Mouse (Mus musculus) 416B (cell line): ENCODE measurements at regions not wholly inside any gene's neighbourhood (a gene's known extent, or its start where the extent isn't known, plus 50 kb on each side); places are given as distances from the start of the nearest gene placed in this dataset.
A peak's percentile ranks its signal among the peaks of the same experiment; 100 is the strongest.

Experiments
- DNase-seq: peaks from one replicate; pipeline ENCODE4 v3.0.0; 2011; ENCODE audit warnings: low read depth

DNA sequence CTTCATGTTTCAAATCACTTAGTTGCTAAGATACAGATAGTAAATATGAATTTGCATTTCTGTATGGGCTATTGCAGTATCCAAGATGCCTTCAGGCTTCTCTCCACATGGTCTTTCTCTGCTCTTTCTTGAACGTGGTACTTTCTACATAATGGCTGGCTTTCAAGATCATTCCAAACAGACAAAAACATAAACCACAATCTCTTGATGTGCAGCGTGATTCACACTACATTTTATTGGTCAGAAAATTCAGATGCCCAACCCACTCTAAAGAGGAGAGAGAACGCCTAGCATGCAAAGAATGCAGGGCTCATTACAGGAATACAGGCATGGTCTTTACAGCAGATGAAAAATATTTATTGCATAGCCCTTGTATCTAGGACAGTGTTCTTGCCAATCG, 235.2 kb downstream of the Papss1 start:
- DNase-seq = no peak

DNA sequence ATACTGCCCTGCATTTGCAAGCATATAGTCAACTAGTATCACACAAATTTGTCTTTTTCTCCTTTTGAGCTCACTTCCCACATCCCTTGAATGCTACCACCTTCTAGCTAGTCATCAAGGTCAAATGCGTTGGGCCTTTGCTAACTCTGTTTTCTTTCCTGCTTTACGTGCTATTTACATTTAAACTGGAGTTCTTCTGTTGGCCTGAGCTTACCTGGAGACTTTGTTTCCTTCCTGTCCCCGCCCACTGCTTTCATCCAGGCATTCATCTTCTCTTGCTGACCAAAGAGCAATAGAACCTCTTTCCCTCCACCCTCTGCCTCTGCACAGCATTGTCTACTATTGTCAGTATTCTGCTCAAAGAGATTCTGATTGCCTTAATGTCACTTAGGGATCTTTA, 237.0 kb downstream of the Papss1 start:
- DNase-seq = no peak

DNA sequence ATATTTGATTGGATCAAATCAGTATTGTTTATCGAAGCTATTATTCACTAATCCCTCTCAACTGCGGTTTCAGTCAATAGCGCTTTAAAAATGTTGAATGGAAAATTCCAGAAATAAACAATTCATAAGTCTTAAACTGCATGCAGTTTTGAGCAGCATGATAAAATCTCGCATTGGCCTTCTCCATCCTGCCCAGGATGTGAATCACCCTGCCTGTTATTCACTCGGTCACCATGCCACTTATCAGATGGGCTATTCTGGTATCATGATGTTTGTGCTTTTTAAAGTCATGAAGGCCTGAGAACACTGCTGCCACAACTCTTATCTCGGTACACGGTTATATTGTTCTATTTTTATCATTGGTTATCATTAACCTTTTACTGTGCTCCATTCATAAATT, 238.3 kb downstream of the Papss1 start:
- DNase-seq = peak; percentile 99

- DNase-seq = no peak
Measured at GRCm38 (mm10) chr3:131808127-131808526, 243.6 kb downstream of the Papss1 start.

- peak; percentile 77 for DNase-seq
Measured at GRCm38 (mm10) chr3:131812968-131813367, 248.4 kb downstream of the Papss1 start.

DNA sequence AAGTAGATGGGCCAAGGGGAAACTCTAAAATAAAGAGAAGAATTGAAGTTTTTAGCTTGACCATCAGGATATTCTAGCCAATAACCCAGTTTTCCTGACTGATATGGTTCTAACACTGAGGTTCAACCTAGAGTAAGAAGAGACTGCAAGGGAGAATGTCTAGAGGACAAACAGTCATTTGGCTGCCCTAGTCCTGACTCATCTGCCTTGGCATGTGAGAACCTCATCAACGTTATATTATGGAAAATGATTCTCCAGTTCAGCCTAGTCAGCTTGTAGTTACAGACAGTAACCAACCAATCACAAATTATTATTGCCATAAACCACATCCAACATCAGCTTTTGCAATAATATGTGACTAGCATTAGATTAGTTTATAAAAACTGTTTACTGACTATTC, 254.2 kb downstream of the Papss1 start:
- DNase-seq = no peak

DNA sequence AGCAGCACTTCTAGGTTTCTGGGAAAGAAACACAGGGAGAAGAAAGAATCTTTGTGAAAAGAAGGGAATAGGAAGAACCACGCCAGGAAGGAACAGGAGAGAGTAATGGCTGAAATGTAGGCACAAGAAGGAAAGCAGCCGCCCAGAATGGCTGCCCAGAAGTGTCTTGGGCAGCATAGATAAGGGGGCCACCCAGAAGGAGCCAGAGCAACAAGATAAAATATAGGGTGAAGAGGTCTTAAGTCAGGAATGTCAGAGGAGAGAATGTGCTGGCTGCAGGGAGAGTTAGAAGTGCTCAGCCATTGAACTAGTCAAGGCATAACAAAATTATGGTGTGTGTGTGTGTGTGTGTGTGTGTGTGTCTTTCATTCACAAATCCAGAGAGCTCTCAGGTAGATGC, 227.7 kb upstream of the Dkk2 start:
- DNase-seq = no peak

DNA sequence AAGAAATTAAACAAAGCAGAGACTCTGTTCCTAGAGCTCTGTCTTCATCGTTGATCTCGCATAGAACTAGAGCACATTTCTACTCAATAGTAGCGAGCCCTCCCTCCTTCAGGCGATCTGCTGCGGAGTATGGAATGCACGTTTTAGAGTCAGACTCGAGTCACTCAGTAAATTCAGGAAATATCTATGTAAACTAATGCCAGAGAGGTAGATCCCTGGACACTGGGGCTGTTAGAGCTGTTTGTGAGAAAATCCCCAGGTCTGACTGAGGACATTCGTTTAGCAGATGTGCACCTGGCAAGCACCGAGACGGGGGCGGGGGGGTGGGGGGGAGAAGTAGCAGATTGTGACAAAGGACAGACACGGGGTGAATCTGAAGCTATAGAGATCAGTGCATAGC, 226.0 kb upstream of the Dkk2 start:
- DNase-seq = no peak

- no peak for DNase-seq
Measured at GRCm38 (mm10) chr3:131865106-131865505, 220.0 kb upstream of the Dkk2 start.

DNA sequence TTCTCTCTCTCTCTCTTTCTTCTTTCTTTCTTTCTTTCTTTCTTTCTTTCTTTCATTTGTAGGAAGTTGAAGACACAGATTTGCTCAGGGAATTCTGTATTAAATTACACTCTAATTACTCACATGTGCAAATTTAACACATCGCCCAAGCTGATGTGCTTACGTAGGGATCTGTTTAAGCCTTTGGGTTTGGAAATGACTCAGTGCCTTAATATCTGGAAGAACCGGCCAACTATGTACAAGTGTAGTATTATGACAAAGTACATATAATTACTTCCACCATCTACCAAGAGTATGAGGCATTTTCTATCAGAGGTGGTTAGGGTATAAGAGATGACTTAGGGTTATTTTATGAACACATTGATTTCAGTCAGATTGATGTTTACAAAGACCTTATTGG, 217.8 kb upstream of the Dkk2 start:
- DNase-seq = no peak

DNA sequence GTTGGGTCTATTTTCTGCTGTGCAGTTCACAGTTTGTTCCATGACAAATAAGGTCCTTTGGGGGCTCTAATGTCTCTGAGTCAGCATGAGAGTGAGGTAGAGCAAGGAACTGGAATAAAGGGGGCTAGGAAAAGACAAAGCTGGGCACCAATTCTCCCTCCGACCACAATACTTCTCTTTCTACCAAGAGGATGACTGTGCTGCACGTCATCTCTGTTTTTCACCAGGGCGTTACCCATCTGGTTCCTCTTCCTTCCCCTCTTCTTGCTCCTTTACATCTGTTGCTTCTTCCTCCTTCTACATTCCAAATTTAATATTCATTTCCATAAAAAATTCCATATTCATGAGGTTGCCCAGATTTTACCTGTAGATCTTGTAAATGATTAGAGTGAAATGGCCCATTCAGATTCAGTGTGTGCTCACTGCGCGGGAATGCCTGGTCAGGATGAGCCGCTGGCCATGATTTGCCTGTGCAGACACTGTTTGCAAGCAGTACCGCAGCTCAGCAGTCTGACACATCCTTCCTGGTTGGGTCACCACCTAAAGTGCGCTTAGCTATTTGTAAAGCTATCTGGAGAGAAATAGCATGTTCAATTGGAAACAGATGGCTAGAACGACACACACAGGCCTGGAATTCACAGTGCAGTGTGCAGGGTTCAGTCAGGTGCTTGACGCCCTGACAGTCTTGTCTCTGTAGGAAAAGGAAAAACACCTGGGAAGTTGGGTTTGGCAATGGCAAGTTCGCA, 216.7 kb upstream of the Dkk2 start:
- peak; percentile 32 for DNase-seq

GRCm38 (mm10) chr3:131869306-131869705, 215.8 kb upstream of the Dkk2 start:
- no peak for DNase-seq

GRCm38 (mm10) chr3:131882667-131883066, 202.4 kb upstream of the Dkk2 start:
- peak; percentile 10 for DNase-seq

GRCm38 (mm10) chr3:131886470-131886869, 198.6 kb upstream of the Dkk2 start:
- peak; percentile 39 for DNase-seq

DNA sequence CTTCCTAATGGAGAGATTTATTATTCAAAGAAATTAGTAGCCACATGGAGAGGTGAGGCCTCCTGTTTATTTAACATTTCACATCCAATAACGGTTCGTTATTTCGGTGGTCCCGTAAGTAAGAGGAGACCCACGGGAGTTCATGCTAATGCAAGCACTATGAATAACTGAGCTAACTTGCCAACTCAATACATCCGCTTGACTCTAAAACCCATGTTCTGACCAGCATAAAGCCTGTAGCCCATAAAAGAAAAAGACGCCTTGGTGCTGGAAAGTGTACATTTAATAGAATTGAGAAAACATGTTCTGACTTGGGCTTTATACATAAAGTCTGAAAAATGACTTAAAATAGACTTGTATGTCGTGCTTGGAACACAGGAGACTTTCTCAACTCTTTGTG, 198.1 kb upstream of the Dkk2 start:
- no peak for DNase-seq

- DNase-seq = no peak
Measured at GRCm38 (mm10) chr3:131887670-131888069, 197.4 kb upstream of the Dkk2 start.

GRCm38 (mm10) chr3:131891941-131892340, 193.2 kb upstream of the Dkk2 start:
- DNase-seq = peak; percentile 55

DNA sequence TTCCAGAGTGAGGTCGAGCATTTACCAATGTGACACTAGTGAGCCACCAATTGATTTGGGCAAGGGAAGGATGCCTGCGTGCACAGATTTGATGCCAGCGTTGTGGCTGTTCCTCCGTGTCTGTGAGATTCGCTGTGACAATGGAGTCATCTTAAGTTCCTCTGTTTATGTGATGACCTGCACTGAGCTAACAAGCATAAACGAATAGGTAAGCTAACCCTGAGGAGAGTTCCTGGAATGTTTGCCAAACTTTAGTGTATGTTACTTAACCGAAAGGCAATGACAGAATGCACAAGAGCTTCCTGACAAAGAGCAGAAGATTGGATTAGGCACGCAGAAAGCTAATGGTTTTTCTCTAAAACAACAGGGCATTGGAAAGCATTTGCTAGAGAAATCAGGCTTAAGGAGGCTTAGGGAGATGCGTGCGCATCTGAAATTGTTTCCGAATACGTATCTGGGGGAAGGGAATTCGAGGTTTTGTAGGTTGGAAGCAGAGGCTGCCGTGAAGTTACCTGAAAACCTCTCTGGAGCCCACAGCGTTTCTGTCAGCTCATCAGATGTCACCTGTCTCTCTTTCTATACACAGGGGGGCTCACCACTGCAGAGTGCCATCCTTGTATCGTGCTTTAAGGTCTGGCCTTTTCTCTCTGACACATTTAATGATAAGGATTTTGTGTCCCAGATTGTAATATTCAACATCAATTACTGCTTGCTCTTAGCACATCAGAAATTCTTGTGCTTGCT, 191.9 kb upstream of the Dkk2 start:
- no peak for DNase-seq

GRCm38 (mm10) chr3:131895057-131895456, 190.0 kb upstream of the Dkk2 start:
- no peak for DNase-seq

- DNase-seq = no peak
Measured at GRCm38 (mm10) chr3:131913534-131913933, 171.6 kb upstream of the Dkk2 start.

- DNase-seq = no peak
Measured at GRCm38 (mm10) chr3:131914372-131914771, 170.7 kb upstream of the Dkk2 start.

GRCm38 (mm10) chr3:131914997-131915396, 170.1 kb upstream of the Dkk2 start:
- DNase-seq = no peak

DNA sequence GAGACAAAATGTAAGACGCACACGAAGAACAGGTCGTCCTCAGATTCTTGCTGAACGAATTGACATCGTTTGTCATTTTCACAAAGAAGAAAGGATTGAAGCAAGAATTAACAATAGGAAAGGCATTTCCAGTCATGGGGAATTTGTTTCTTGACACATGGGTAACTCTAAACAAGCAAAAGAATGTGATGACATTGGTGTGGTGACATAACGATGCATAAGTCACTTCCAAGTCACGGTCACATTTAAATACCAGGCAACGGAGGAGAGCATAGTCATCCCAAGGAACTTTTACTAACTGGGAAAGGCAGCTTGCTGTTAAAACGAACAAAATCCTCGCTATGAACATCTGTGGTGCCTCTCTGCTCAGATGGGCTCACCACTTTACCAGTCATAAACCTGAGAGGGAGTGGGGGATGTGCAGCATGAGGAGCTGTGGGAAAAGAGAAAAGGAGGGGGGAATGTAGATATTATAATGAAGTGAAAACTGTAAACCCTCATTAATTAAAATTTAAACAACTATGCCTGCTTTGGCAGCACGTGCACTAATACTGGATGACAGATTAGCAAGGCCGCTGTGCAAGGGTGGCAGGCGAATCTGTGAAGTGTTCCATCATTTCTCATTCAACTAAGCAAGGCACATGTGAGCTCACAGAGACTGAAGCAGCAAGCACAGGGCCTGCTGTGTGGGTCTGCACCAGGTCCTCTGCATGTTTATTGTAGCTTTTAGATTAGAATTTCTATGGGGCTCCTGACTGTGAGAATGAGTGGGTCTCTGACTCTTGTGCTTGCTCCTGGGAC, 167.2 kb upstream of the Dkk2 start:
- no peak for DNase-seq
